Mouse (Mus musculus) stomach, embryonic 15.5 days (tissue): ENCODE data around the gene Pdzrn3. TPM values are rescaled to one million over a fixed set of nuclear protein-coding genes. Genes with fewer than 3 reads are reported as not detected.

ENCODE experiments used
- ATAC-seq: fragments of 200-750 bp; cut with Nextera tagmentation; 2 replicates; pipeline ENCODE4 v1.8.0; 2017; ENCODE audit warnings: low read depth, moderate number of reproducible peaks, moderate TSS enrichment; ENCODE audit not compliant: insufficient read depth, low FRiP score
- H3K27ac ChIP-seq: fragments of 300-500 bp; sonication (generic); 2 replicates; pipeline ENCODE4 v1.5.1; 2015; ENCODE audit warnings: mild to moderate bottlenecking, inconsistent platforms
- H3K27me3 ChIP-seq: fragments of 300-500 bp; sonication (generic); replicated peaks from 2 replicates; pipeline ENCODE4 v1.6.1; 2015; ENCODE audit warnings: inconsistent platforms
- H3K36me3 ChIP-seq: fragments of 300-500 bp; sonication (generic); 2 replicates; pipeline ENCODE4 v1.6.1; 2015; ENCODE audit warnings: inconsistent platforms
- H3K4me1 ChIP-seq: fragments of 300-500 bp; sonication (generic); 2 replicates; pipeline ENCODE4 v1.6.1; 2015; ENCODE audit warnings: inconsistent platforms
- H3K4me2 ChIP-seq: fragments of 300-500 bp; sonication (generic); 2 replicates; pipeline ENCODE4 v1.6.1; 2015; ENCODE audit warnings: mild to moderate bottlenecking, inconsistent platforms
- H3K4me3 ChIP-seq: fragments of 300-500 bp; sonication (generic); replicated peaks from 2 replicates; pipeline ENCODE4 v1.5.1; 2015; ENCODE audit warnings: inconsistent platforms
- H3K9ac ChIP-seq: fragments of 300-500 bp; sonication (generic); 2 replicates; pipeline ENCODE4 v1.6.1; 2015; ENCODE audit warnings: inconsistent platforms
- H3K9me3 ChIP-seq: fragments of 300-500 bp; sonication (generic); 2 replicates; pipeline ENCODE4 v1.6.1; 2016; ENCODE audit warnings: inconsistent platforms
- WGBS: fragments of 180-500 bp; shearing (Covaris S2); methylation state at CpG from one replicate; pipeline ENCODE4 v1.1.7; 2015; 5-methylcytosine and 5-hydroxymethylcytosine counted together
- polyA plus RNA-seq: library from polyadenylated mRNA; unstranded; fragments of >200 nt; fragmentation: Nextera tagmentation; extraction: Ambion mirVana; gene quantifications from 2 replicates; pipeline ENCODE4 v1.2.1, GENCODE M21; 2015

The Pdzrn3 gene
- 12.5 and 12.6 TPM in 2 replicates for polyA plus RNA-seq

- peak; percentile 37; the same call in 1 of the 2 replicates for ATAC-seq
- H3K9me3 ChIP-seq = no peaks in the 10 kb centered on the region
- peak within 1 kb of the TSS; percentile 74 for H3K9ac ChIP-seq
- H3K4me3 ChIP-seq = peak within 1 kb of the TSS; percentile 71
- peak within 1 kb of the TSS; percentile 95 for H3K27ac ChIP-seq
- no peaks in the 10 kb centered on the region for H3K36me3 ChIP-seq
- WGBS = under 1% methylated on average over 102 of the region's 111 CpGs
- peaks cover 19% of the 10 kb centered on the region for H3K4me1 ChIP-seq
- peak within 1 kb of the TSS; percentile 90 for H3K4me2 ChIP-seq
- no peaks in the 10 kb centered on the region for H3K27me3 ChIP-seq
These were observed at the start of gene Pdzrn3 for GRCm38 (mm10) chr6:101377167-101377934. Pdzrn3 (minus strand) TSS chr6:101377897.

GRCm38 (mm10) chr6:101427296-101427695 lies 49.6 kb upstream of the Pdzrn3 start:
- H3K9ac ChIP-seq = no peak overlapping the region
- no peaks in the 10 kb centered on the region for H3K4me1 ChIP-seq
- no peaks in the 10 kb centered on the region for H3K9me3 ChIP-seq
- no peaks in the 10 kb centered on the region for H3K27me3 ChIP-seq
- WGBS = 71% methylated on average over 3 of the region's 3 CpGs
- H3K36me3 ChIP-seq = no peaks in the 10 kb centered on the region
- H3K4me3 ChIP-seq = no peak overlapping the region
- no peak for ATAC-seq
- H3K4me2 ChIP-seq = no peak overlapping the region
- H3K27ac ChIP-seq = no peak overlapping the region

- Histone ChIP-seq H3K36me3 (no peaks in the 10 kb centered on the region), H3K27me3 (no peaks in the 10 kb centered on the region), H3K27ac (no peak overlapping the region), H3K9ac (no peak overlapping the region), H3K9me3 (no peaks in the 10 kb centered on the region), H3K4me3 (no peak overlapping the region), H3K4me1 (no peaks in the 10 kb centered on the region), H3K4me2 (no peak overlapping the region)
- 80% methylated on average over 4 of the region's 4 CpGs for WGBS
- ATAC-seq = no peak
These were observed 48.6 kb upstream of the Pdzrn3 start for GRCm38 (mm10) chr6:101426301-101426700.

GRCm38 (mm10) chr6:101422084-101422954 lies 44.6 kb upstream of the Pdzrn3 start:
- H3K4me2 ChIP-seq = no peak overlapping the region
- no peak overlapping the region for H3K27ac ChIP-seq
- no peak overlapping the region for H3K4me3 ChIP-seq
- no peaks in the 10 kb centered on the region for H3K36me3 ChIP-seq
- no peak for ATAC-seq
- WGBS = 78% methylated on average over 10 of the region's 10 CpGs
- H3K27me3 ChIP-seq = no peaks in the 10 kb centered on the region
- H3K9ac ChIP-seq = no peak overlapping the region
- no peaks in the 10 kb centered on the region for H3K4me1 ChIP-seq
- no peaks in the 10 kb centered on the region for H3K9me3 ChIP-seq

GRCm38 (mm10) chr6:101418213-101418612 lies 40.5 kb upstream of the Pdzrn3 start:
- Histone ChIP-seq H3K27ac (no peak overlapping the region), H3K27me3 (no peaks in the 10 kb centered on the region), H3K9ac (no peak overlapping the region), H3K36me3 (no peaks in the 10 kb centered on the region), H3K4me3 (no peak overlapping the region), H3K9me3 (no peaks in the 10 kb centered on the region), H3K4me1 (no peaks in the 10 kb centered on the region), H3K4me2 (no peak overlapping the region)
- ATAC-seq = no peak
- 87% methylated on average over 5 of the region's 5 CpGs for WGBS

- H3K9me3 ChIP-seq = no peaks in the 10 kb centered on the region
- no peaks in the 10 kb centered on the region for H3K27me3 ChIP-seq
- no peak overlapping the region for H3K9ac ChIP-seq
- H3K27ac ChIP-seq = no peak overlapping the region
- H3K4me1 ChIP-seq = no peaks in the 10 kb centered on the region
- no peak overlapping the region for H3K4me3 ChIP-seq
- no peak overlapping the region for H3K4me2 ChIP-seq
- no peaks in the 10 kb centered on the region for H3K36me3 ChIP-seq
- ATAC-seq = no peak
- WGBS = 76% methylated on average over 1 of the region's 1 CpGs
These were observed 34.0 kb upstream of the Pdzrn3 start for GRCm38 (mm10) chr6:101411701-101412100.

GRCm38 (mm10) chr6:101411064-101411463 lies 33.4 kb upstream of the Pdzrn3 start:
- Histone ChIP-seq H3K27ac (no peak overlapping the region), H3K4me2 (no peak overlapping the region), H3K36me3 (no peaks in the 10 kb centered on the region), H3K4me1 (no peaks in the 10 kb centered on the region), H3K4me3 (no peak overlapping the region), H3K9ac (no peak overlapping the region), H3K27me3 (no peaks in the 10 kb centered on the region), H3K9me3 (no peaks in the 10 kb centered on the region)
- no peak for ATAC-seq
- WGBS = 28% methylated on average over 2 of the region's 2 CpGs

GRCm38 (mm10) chr6:101396711-101397110 lies 19.0 kb upstream of the Pdzrn3 start:
- Histone ChIP-seq H3K9ac (no peak overlapping the region), H3K27me3 (no peaks in the 10 kb centered on the region), H3K36me3 (no peaks in the 10 kb centered on the region), H3K9me3 (no peaks in the 10 kb centered on the region), H3K4me1 (no peaks in the 10 kb centered on the region), H3K27ac (no peak overlapping the region), H3K4me3 (no peak overlapping the region), H3K4me2 (no peak overlapping the region)
- no peak for ATAC-seq
- 72% methylated on average over 4 of the region's 4 CpGs for WGBS

- WGBS = 88% methylated on average over 6 of the region's 6 CpGs
- no peaks in the 10 kb centered on the region for H3K4me1 ChIP-seq
- H3K4me3 ChIP-seq = no peak overlapping the region
- no peak for ATAC-seq
- no peak overlapping the region for H3K27ac ChIP-seq
- H3K27me3 ChIP-seq = no peaks in the 10 kb centered on the region
- no peak overlapping the region for H3K4me2 ChIP-seq
- no peaks in the 10 kb centered on the region for H3K9me3 ChIP-seq
- H3K36me3 ChIP-seq = no peaks in the 10 kb centered on the region
- no peak overlapping the region for H3K9ac ChIP-seq
These were observed 18.2 kb upstream of the Pdzrn3 start for GRCm38 (mm10) chr6:101395908-101396307.

- no peaks in the 10 kb centered on the region for H3K9me3 ChIP-seq
- H3K4me3 ChIP-seq = no peak overlapping the region
- H3K4me2 ChIP-seq = no peak overlapping the region
- H3K36me3 ChIP-seq = no peaks in the 10 kb centered on the region
- no peaks in the 10 kb centered on the region for H3K4me1 ChIP-seq
- no peaks in the 10 kb centered on the region for H3K27me3 ChIP-seq
- ATAC-seq = no peak
- H3K27ac ChIP-seq = no peak overlapping the region
- WGBS = 72% methylated on average over 2 of the region's 2 CpGs
- H3K9ac ChIP-seq = no peak overlapping the region
These were observed 15.1 kb upstream of the Pdzrn3 start for GRCm38 (mm10) chr6:101392801-101393117.

GRCm38 (mm10) chr6:101392107-101392800 lies 14.6 kb upstream of the Pdzrn3 start:
- Histone ChIP-seq H3K4me1 (no peaks in the 10 kb centered on the region), H3K9ac (no peak overlapping the region), H3K27me3 (no peaks in the 10 kb centered on the region), H3K9me3 (no peaks in the 10 kb centered on the region), H3K4me3 (no peak overlapping the region), H3K36me3 (no peaks in the 10 kb centered on the region), H3K4me2 (no peak overlapping the region), H3K27ac (no peak overlapping the region)
- ATAC-seq = no peak
- 75% methylated on average over 8 of the region's 8 CpGs for whole genome bisulfite sequencing

GRCm38 (mm10) chr6:101385490-101385889 lies 7.8 kb upstream of the Pdzrn3 start:
- no peak overlapping the region for H3K4me2 ChIP-seq
- H3K4me3 ChIP-seq = no peak overlapping the region
- H3K27ac ChIP-seq = no peak overlapping the region
- no peaks in the 10 kb centered on the region for H3K27me3 ChIP-seq
- no peaks in the 10 kb centered on the region for H3K9me3 ChIP-seq
- no peak overlapping the region for H3K9ac ChIP-seq
- WGBS = 79% methylated on average over 7 of the region's 7 CpGs
- no peaks in the 10 kb centered on the region for H3K4me1 ChIP-seq
- ATAC-seq = no peak
- H3K36me3 ChIP-seq = no peaks in the 10 kb centered on the region
